Mouse (Mus musculus) MEL (cell line): ENCODE results near the gene Pde1c.

Experiments used
- CHD1 ChIP-seq: IDR thresholded peaks from 2 replicates; pipeline ENCODE4 v1.6.1; 2012; ENCODE audit warnings: low read depth, mild to moderate bottlenecking, inconsistent platforms, low read length, improper control_type of control experiment
- CTCF ChIP-seq, 3 experiments: IDR thresholded peaks in 2 of 3; conservative IDR thresholded peaks in 1 of 3; 2 replicates each; pipeline ENCODE4 v1.5.1; 2011 to 2012; ENCODE audit warnings: low read length in 3 of 3, low read depth in 2 of 3, mild to moderate bottlenecking in 2 of 3, improper control_type of control experiment in 1 of 3, inconsistent platforms in 1 of 3, mixed read lengths in 1 of 3, moderate library complexity in 1 of 3; ENCODE audit not compliant: control insufficient read depth in 1 of 3, insufficient read depth in 1 of 3, poor library complexity in 1 of 3, severe bottlenecking in 1 of 3
- MYC ChIP-seq: IDR thresholded peaks from 2 replicates; pipeline ENCODE4 v1.6.1; 2011; ENCODE audit warnings: low read depth, mild to moderate bottlenecking, low read length, improper control_type of control experiment, moderate library complexity
- POLR2A ChIP-seq, 2 experiments: IDR thresholded peaks; 2 replicates each; pipeline ENCODE4 v1.6.1; 2011 to 2012; ENCODE audit warnings: low read length in 2 of 2, mild to moderate bottlenecking in 2 of 2, control low read depth in 1 of 2, improper control_type of control experiment in 1 of 2, low read depth in 1 of 2, moderate library complexity in 1 of 2; ENCODE audit not compliant: control insufficient read depth in 1 of 2, insufficient read depth in 1 of 2, poor library complexity in 1 of 2

DNA sequence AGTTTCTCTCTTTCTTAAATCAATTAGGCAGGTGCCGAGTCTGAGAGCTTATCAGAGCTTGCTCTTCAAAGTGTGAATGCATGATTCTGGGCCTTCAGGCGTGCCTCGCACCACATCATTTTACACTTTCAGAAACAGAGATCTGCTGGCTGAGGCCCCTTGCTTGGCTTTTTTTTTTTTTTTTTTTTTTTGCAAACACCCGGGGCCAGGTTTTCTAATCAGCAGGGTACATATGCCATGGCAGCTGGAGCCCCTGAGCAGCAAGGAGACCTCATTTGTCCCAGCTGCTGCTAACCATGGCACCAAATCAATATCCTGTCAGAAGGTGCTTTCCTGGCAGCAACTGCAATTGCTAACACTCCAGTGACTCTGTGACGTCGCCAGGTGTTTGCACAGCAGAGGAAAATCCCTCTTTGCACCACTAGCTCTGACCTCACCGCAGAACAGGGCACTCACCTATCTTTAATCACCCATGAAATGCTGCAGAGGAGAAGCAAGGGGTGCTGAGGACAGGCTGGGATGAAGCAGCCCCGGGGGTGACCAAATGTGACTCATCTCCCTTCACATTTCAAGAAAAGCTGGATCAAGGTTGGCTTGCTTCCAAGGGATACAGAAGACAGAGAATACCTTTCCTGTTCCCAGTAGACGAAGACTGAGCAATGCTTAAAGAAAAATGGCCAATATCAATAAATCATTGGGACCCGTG lies 195.7 kb downstream of the Pde1c start:
- no peak for TF ChIP-seq MYC
- no peak for TF ChIP-seq CTCF (IDR thresholded peaks at IDR 0.05 in 2 of 3, conservative IDR thresholded peaks at IDR 0.05 in 1 of 3; ENCODE audit: control insufficient read depth in 1 of 3, insufficient read depth in 1 of 3, low read depth in 2 of 3, low read length in 3 of 3, poor library complexity in 1 of 3, severe bottlenecking in 1 of 3)
- TF ChIP-seq POLR2A (IDR thresholded peaks at IDR 0.05; ENCODE audit: control insufficient read depth in 1 of 2, insufficient read depth in 1 of 2, low read depth in 1 of 2, low read length in 2 of 2, poor library complexity in 1 of 2), result no peak
- no peak for TF ChIP-seq CHD1
